Mouse (Mus musculus) heart, embryonic 15.5 days (tissue): ENCODE measurements around the gene Amdhd2. TPM values are rescaled to one million over a fixed set of nuclear protein-coding genes. Genes with fewer than 3 reads are reported as not detected.

Experiments
- ATAC-seq: fragments of 200-750 bp; cut with Nextera tagmentation; replicated peaks from 2 replicates; pipeline ENCODE4 v1.8.0; 2017; ENCODE audit warnings: low read depth, moderate TSS enrichment; ENCODE audit not compliant: insufficient number of reproducible peaks, insufficient read depth, low FRiP score
- H3K27ac ChIP-seq: fragments of 300-500 bp; sonication (generic); 2 replicates; pipeline ENCODE4 v1.5.1; 2015; ENCODE audit warnings: mild to moderate bottlenecking, inconsistent platforms
- H3K27me3 ChIP-seq: fragments of 300-500 bp; sonication (generic); 2 replicates; pipeline ENCODE4 v1.6.1; 2015; ENCODE audit warnings: inconsistent platforms
- H3K36me3 ChIP-seq: fragments of 300-500 bp; sonication (generic); 2 replicates; pipeline ENCODE4 v1.6.1; 2015; ENCODE audit warnings: mild to moderate bottlenecking, inconsistent platforms
- H3K4me1 ChIP-seq: fragments of 300-500 bp; sonication (generic); replicated peaks from 2 replicates; pipeline ENCODE4 v1.6.1; 2015; ENCODE audit warnings: inconsistent platforms
- H3K4me2 ChIP-seq: fragments of 300-500 bp; sonication (generic); 2 replicates; pipeline ENCODE4 v1.6.1; 2015; ENCODE audit warnings: inconsistent platforms, mild to moderate bottlenecking, moderate library complexity
- H3K4me3 ChIP-seq: fragments of 300-500 bp; sonication (generic); 2 replicates; pipeline ENCODE4 v1.5.1; 2015; ENCODE audit warnings: mild to moderate bottlenecking, inconsistent platforms
- H3K9ac ChIP-seq: fragments of 300-500 bp; sonication (generic); 2 replicates; pipeline ENCODE4 v1.6.1; 2015; ENCODE audit warnings: mild to moderate bottlenecking, inconsistent platforms
- H3K9me3 ChIP-seq: fragments of 300-500 bp; sonication (generic); replicated peaks from 2 replicates; pipeline ENCODE4 v1.6.1; 2016; ENCODE audit warnings: inconsistent platforms
- WGBS: fragments of 180-500 bp; shearing (Covaris S2); methylation state at CpG from one replicate; pipeline ENCODE4 v1.1.7; 2015; ENCODE audit warnings: mixed read lengths; 5-methylcytosine and 5-hydroxymethylcytosine counted together
- polyA plus RNA-seq: library from polyadenylated mRNA; unstranded; fragments of >200 nt; fragmentation: Nextera tagmentation; extraction: Ambion mirVana; gene quantifications from 2 replicates; pipeline ENCODE4 v1.2.1, GENCODE M21; 2015

Amdhd2 gene
- polyA plus RNA-seq, 1 experiment from 2014 or later, result 20.6 TPM

DNA sequence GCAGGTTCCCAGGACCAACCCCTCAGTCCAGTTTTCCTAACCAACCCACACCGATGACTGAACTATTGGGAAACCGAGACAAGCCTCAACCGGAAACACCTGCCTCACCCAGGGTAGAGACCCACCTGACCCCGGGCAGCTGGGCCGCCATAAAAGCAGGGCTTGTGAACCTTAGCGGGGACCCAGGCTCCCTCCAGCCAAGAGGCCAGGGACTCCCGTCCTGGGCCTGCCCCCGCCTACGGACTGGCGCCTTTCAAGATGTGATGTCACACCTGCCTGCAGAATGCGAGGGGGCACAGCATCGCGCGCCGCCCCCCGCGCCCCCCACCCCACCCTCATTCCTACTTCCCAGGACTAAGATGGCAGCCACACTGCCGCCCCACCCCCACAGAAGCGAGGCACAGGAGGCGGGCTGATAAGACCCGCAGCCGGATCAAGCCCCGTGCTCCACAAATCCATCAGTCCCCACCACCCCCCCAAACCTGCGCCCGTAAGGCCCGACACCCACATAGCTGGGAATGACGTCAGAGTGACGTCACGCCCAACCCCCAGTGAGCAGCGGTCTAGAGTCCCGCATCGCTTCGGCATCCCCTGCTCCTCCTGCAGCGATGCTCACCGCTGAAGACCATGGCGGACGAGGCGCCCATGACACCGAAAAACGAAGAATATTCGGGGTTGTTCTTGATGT lies 5.2 kb upstream of the Amdhd2 start:
- Histone ChIP-seq H3K9ac (peak overlapping the region; percentile 89), H3K4me3 (peak overlapping the region; percentile 85), H3K4me2 (peak overlapping the region; percentile 80), H3K27ac (peak overlapping the region; percentile 99), H3K27me3 (no peaks in the 10 kb centered on the region), H3K36me3 (peaks cover 22% of the 10 kb centered on the region), H3K9me3 (no peaks in the 10 kb centered on the region), H3K4me1 (peaks cover 34% of the 10 kb centered on the region)
- peak; percentile 54 for ATAC-seq
- WGBS, result under 1% methylated on average over 41 of the region's 41 CpGs

DNA sequence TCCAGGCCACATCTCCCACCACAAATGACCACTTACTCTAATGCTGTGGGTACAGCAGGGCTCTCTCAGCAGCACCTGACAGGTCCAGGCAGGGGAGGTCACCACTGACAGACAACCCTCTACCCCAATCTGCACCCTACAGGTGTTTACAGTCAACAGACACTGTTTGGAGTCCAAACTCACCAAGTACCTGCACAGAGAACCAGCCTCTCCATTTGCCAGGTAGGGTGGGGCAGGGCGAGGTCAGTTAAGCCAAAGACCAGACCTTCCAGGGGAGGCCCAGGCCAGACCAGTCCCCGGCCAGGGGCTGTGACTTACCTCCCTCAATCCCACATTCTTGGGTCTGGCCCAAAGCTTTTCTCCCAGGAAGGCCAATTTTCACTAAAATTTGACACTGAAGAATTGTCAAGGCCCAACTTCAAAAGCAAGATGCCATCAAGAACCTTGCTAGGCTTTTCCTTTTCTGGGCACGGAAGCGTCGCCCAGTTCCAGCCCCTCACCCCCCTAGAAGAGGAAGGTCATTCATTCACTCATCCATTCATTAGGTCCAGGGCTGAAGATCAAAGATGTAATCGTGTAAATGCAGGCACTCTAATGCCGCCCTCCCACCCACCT lies 4.4 kb upstream of the Amdhd2 start:
- peaks cover 22% of the 10 kb centered on the region for H3K36me3 ChIP-seq
- WGBS, result 48% methylated on average over 7 of the region's 7 CpGs
- peaks cover 32% of the 10 kb centered on the region for H3K4me1 ChIP-seq
- H3K9me3 ChIP-seq, result no peaks in the 10 kb centered on the region
- H3K27ac ChIP-seq, result peak overlapping the region; percentile 99; the same call in 1 of the 2 replicates
- peak overlapping the region; percentile 80 for H3K4me2 ChIP-seq
- peak overlapping the region; percentile 89 for H3K9ac ChIP-seq
- peak overlapping the region; percentile 85 for H3K4me3 ChIP-seq
- H3K27me3 ChIP-seq, result no peaks in the 10 kb centered on the region
- no peak for ATAC-seq

GRCm38 (mm10) chr17:24167120-24167519 lies 3.6 kb upstream of the Amdhd2 start:
- Histone ChIP-seq H3K4me1 (peaks cover 38% of the 10 kb centered on the region), H3K27ac (0 out of 2 replicates have a peak overlapping the region, but pooled peaks have one; percentile 20), H3K4me2 (peak overlapping the region; percentile 80; the same call in 1 of the 2 replicates), H3K9ac (0 out of 2 replicates have a peak overlapping the region, but pooled peaks have one; percentile 33), H3K36me3 (peaks cover 22% of the 10 kb centered on the region), H3K27me3 (no peaks in the 10 kb centered on the region), H3K4me3 (peak overlapping the region; percentile 85), H3K9me3 (no peaks in the 10 kb centered on the region)
- WGBS, result 71% methylated on average over 6 of the region's 6 CpGs
- no peak for ATAC-seq

GRCm38 (mm10) chr17:24164566-24165259 lies 1.1 kb upstream of the Amdhd2 start:
- no peaks in the 10 kb centered on the region for H3K9me3 ChIP-seq
- H3K4me1 ChIP-seq, result peaks cover 35% of the 10 kb centered on the region
- H3K27me3 ChIP-seq, result no peaks in the 10 kb centered on the region
- ATAC-seq, result no peak
- H3K9ac ChIP-seq, result no peak overlapping the region
- peaks cover 22% of the 10 kb centered on the region for H3K36me3 ChIP-seq
- 73% methylated on average over 11 of the region's 11 CpGs for WGBS
- no peak overlapping the region for H3K27ac ChIP-seq
- no peak overlapping the region for H3K4me2 ChIP-seq
- H3K4me3 ChIP-seq, result no peak overlapping the region

GRCm38 (mm10) chr17:24162584-24163175 lies 886 bp downstream of the Amdhd2 start:
- peak; percentile 5; the same call in 1 of the 2 replicates for ATAC-seq
- H3K36me3 ChIP-seq, result peaks cover 22% of the 10 kb centered on the region
- 18% methylated on average over 17 of the region's 17 CpGs for WGBS
- H3K27ac ChIP-seq, result peak overlapping the region; percentile 90
- H3K4me2 ChIP-seq, result peak overlapping the region; percentile 99
- peaks cover 27% of the 10 kb centered on the region for H3K4me1 ChIP-seq
- peak overlapping the region; percentile 86 for H3K4me3 ChIP-seq
- H3K27me3 ChIP-seq, result no peaks in the 10 kb centered on the region
- no peaks in the 10 kb centered on the region for H3K9me3 ChIP-seq
- H3K9ac ChIP-seq, result peak overlapping the region; percentile 75

DNA sequence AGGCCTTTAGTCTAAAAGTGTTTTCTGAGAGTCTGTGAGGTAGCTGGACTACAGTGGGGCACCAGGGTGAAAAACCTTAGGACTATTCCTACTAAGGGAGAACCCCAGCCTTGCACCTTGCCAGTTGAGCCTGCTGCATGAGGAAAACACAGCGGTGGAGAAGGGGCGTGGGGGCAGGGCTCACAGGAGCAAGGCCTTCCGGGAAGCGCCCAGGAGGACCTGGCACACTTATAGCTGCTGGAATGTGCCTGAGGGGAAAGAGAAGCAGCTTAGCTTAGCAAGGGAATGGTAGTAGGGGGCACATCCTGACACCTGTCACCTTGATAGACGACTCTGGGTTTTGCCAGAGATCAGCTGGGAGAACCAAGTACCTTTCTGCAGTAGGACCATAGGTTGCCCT lies 2.1 kb downstream of the Amdhd2 start:
- Histone ChIP-seq H3K4me1 (peaks cover 18% of the 10 kb centered on the region), H3K4me2 (no peak overlapping the region), H3K4me3 (no peak overlapping the region), H3K9me3 (no peaks in the 10 kb centered on the region), H3K36me3 (peaks cover 11% of the 10 kb centered on the region), H3K9ac (no peak overlapping the region), H3K27me3 (no peaks in the 10 kb centered on the region), H3K27ac (no peak overlapping the region)
- WGBS, result 73% methylated on average over 5 of the region's 5 CpGs
- ATAC-seq, result no peak

GRCm38 (mm10) chr17:24157526-24157925 lies 6.0 kb downstream of the Amdhd2 start:
- no peaks in the 10 kb centered on the region for H3K9me3 ChIP-seq

DNA sequence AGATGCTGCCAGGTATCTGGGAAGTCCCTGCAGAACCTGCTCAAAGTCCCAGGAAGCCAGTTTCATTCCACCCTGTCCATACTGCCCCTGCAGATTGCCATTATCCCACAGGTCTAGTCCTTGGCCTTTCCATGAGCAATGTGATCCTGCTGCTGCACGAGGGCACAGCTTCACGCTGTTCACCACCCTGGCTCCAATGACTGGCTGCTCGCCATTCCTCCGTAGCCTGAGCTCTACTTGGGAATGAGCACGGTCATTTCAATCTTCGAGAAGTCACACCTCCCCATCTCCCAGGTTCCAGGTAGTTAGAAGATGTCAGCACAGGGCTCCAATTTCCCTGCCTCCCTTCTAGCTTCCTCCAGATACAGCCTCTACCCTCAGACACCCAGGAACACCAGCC lies 6.4 kb downstream of the Amdhd2 start:
- WGBS, result 93% methylated on average over 6 of the region's 6 CpGs

More at GRCm38 (mm10) chr17:24157526-24157925, 6.0 kb downstream of the Amdhd2 start:
- peaks cover 3% of the 10 kb centered on the region; the same call in 1 of the 2 replicates for H3K36me3 ChIP-seq
- no peak for ATAC-seq
- no peak overlapping the region for H3K4me2 ChIP-seq
- no peak overlapping the region for H3K27ac ChIP-seq
- WGBS, result 88% methylated on average over 4 of the region's 4 CpGs
- no peaks in the 10 kb centered on the region for H3K27me3 ChIP-seq
- H3K4me1 ChIP-seq, result peaks cover 7% of the 10 kb centered on the region
- no peak overlapping the region for H3K4me3 ChIP-seq
- no peak overlapping the region for H3K9ac ChIP-seq

DNA sequence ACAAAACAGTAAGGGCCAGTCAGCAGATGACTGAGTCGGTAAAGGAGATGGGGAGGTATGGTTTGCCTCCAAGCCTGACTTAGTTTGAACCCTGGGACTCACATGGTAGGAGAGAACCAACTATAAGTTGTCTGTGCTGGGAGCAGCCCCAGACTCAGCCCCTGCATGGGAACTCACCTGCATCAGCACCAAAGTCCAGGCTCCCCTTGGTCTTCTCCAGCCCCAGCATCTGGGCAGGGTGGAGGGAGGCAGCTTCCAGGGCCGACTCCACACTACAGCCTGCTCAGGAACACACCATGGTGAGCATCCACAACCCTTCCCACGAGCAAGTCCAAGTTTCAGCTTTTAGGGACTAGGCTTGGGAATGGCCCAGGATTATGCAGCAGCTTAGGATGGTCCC lies 7.2 kb downstream of the Amdhd2 start:
- no peak overlapping the region for H3K27ac ChIP-seq
- WGBS, result 82% methylated on average over 3 of the region's 3 CpGs
- no peak for ATAC-seq
- no peaks in the 10 kb centered on the region for H3K9me3 ChIP-seq
- H3K27me3 ChIP-seq, result no peaks in the 10 kb centered on the region
- peaks cover 10% of the 10 kb centered on the region for H3K4me1 ChIP-seq
- H3K9ac ChIP-seq, result no peak overlapping the region
- no peak overlapping the region for H3K4me3 ChIP-seq
- H3K36me3 ChIP-seq, result peaks cover 3% of the 10 kb centered on the region; the same call in 1 of the 2 replicates
- no peak overlapping the region for H3K4me2 ChIP-seq

More for the DNA sequence above, 6.4 kb downstream of the Amdhd2 start:
- Histone ChIP-seq H3K27me3 (no peaks in the 10 kb centered on the region), H3K4me3 (no peak overlapping the region), H3K9ac (no peak overlapping the region), H3K4me2 (no peak overlapping the region), H3K27ac (no peak overlapping the region), H3K9me3 (no peaks in the 10 kb centered on the region), H3K4me1 (peaks cover 9% of the 10 kb centered on the region), H3K36me3 (peaks cover 3% of the 10 kb centered on the region; the same call in 1 of the 2 replicates)
- ATAC-seq, result no peak

- peaks cover 10% of the 10 kb centered on the region for H3K4me1 ChIP-seq
- H3K27me3 ChIP-seq, result no peaks in the 10 kb centered on the region
- no peak overlapping the region for H3K9ac ChIP-seq
- no peak for ATAC-seq
- WGBS, result 88% methylated on average over 9 of the region's 9 CpGs
- no peak overlapping the region for H3K27ac ChIP-seq
- H3K36me3 ChIP-seq, result peaks cover 3% of the 10 kb centered on the region; the same call in 1 of the 2 replicates
- H3K9me3 ChIP-seq, result no peaks in the 10 kb centered on the region
- no peak overlapping the region for H3K4me2 ChIP-seq
- H3K4me3 ChIP-seq, result no peak overlapping the region
Measured at GRCm38 (mm10) chr17:24155742-24156141, 7.8 kb downstream of the Amdhd2 start.

- no peak overlapping the region for H3K4me2 ChIP-seq
- ATAC-seq, result no peak
- no peak overlapping the region for H3K9ac ChIP-seq
- H3K36me3 ChIP-seq, result peaks cover 3% of the 10 kb centered on the region; the same call in 1 of the 2 replicates
- peaks cover 10% of the 10 kb centered on the region for H3K4me1 ChIP-seq
- no peaks in the 10 kb centered on the region for H3K27me3 ChIP-seq
- H3K27ac ChIP-seq, result no peak overlapping the region
- H3K9me3 ChIP-seq, result no peaks in the 10 kb centered on the region
- 60% methylated on average over 3 of the region's 3 CpGs for WGBS
- H3K4me3 ChIP-seq, result no peak overlapping the region
Measured at GRCm38 (mm10) chr17:24154463-24154862, 9.1 kb downstream of the Amdhd2 start.
